Mouse (Mus musculus) liver, embryonic 14.5 days (tissue): ENCODE results near the gene Tmem238. TPM values are rescaled to one million over a fixed set of nuclear protein-coding genes. Genes with fewer than 3 reads are reported as not detected.
A peak's percentile ranks its signal among the peaks of the same experiment; 100 is the strongest.
"Not testable (repeated sequence)": the region's sequence is repeated elsewhere in the genome, so short reads cannot be mapped to it uniquely, and the experiment has no call there.

Source experiments
- ATAC-seq: fragments of 200-750 bp; cut with Nextera tagmentation; 2 replicates; pipeline ENCODE4 v1.8.0; 2017; ENCODE audit warnings: moderate number of reproducible peaks, mild to moderate bottlenecking, moderate library complexity; ENCODE audit not compliant: insufficient read depth
- DNase-seq, 3 experiments: peaks; one replicate each; pipeline ENCODE4 v3.0.0-alpha.2; 2012 to 2013; ENCODE audit warnings: low read depth in 3 of 3, low spot score in 3 of 3
- H3K27ac ChIP-seq: fragments of 300-500 bp; sonication (generic); 2 replicates; pipeline ENCODE4 v1.5.1; 2014; ENCODE audit warnings: moderate library complexity, mild to moderate bottlenecking, control low read depth, inconsistent platforms
- H3K27me3 ChIP-seq: fragments of 300-500 bp; sonication (generic); 2 replicates; pipeline ENCODE4 v1.6.1; 2014; ENCODE audit warnings: mild to moderate bottlenecking, low read length, moderate library complexity; ENCODE audit not compliant: control insufficient read depth, insufficient read depth
- H3K36me3 ChIP-seq: fragments of 300-500 bp; sonication (generic); replicated peaks from 2 replicates; pipeline ENCODE4 v1.6.1; 2014; ENCODE audit warnings: low read depth; ENCODE audit not compliant: control insufficient read depth, insufficient read depth
- H3K4me1 ChIP-seq, 2 experiments: fragments of 200-500 bp in 1 of 2; fragments of 300-500 bp in 1 of 2; sonication (generic) in 1 of 2; replicated peaks; 2 replicates each; pipeline ENCODE4 v1.6.1; 2012 to 2014; ENCODE audit warnings: antibody characterized with exemption in 1 of 2, inconsistent platforms in 1 of 2, low read length in 1 of 2; ENCODE audit not compliant: control insufficient read depth in 2 of 2, insufficient read depth in 2 of 2
- H3K4me2 ChIP-seq: fragments of 300-500 bp; sonication (generic); 2 replicates; pipeline ENCODE4 v1.6.1; 2014; ENCODE audit warnings: low read depth, mild to moderate bottlenecking, control low read depth, moderate library complexity
- H3K4me3 ChIP-seq, 2 experiments: fragments of 200-500 bp in 1 of 2; fragments of 300-500 bp in 1 of 2; sonication (generic) in 1 of 2; 2 replicates each; pipeline ENCODE4 v1.5.1; 2012 to 2014; ENCODE audit warnings: low read depth in 2 of 2, low read length in 2 of 2, mild to moderate bottlenecking in 2 of 2, control low read depth in 1 of 2, inconsistent platforms in 1 of 2, moderate library complexity in 1 of 2; ENCODE audit not compliant: insufficient read depth in 1 of 2
- H3K9ac ChIP-seq: fragments of 300-500 bp; sonication (generic); replicated peaks from 2 replicates; pipeline ENCODE4 v1.6.1; 2014; ENCODE audit warnings: mild to moderate bottlenecking, control low read depth, moderate library complexity
- H3K9me3 ChIP-seq: fragments of 300-500 bp; sonication (generic); 2 replicates; pipeline ENCODE4 v1.6.1; 2016; ENCODE audit warnings: low read length, mixed read lengths; ENCODE audit not compliant: control insufficient read depth
- CTCF ChIP-seq: IDR thresholded peaks from 2 replicates; pipeline ENCODE4 v1.5.1; 2016; ENCODE audit warnings: antibody characterized with exemption, low read depth, control low read depth
- EP300 ChIP-seq: IDR thresholded peaks from 2 replicates; pipeline ENCODE4 v1.6.1; 2016; ENCODE audit warnings: antibody characterized with exemption, low read depth
- WGBS: fragments of 180-500 bp; shearing (Covaris S2); extraction: QIAGEN DNeasy Blood & Tissue Kit; methylation state at CpG from one replicate; pipeline ENCODE4 v1.1.7; 2014; ENCODE audit not compliant: insufficient replicate concordance; 5-methylcytosine and 5-hydroxymethylcytosine counted together
- polyA plus RNA-seq, 2 experiments: library from polyadenylated mRNA; depleted of rRNA in 1 of 2; stranded (reverse) in 1 of 2; unstranded in 1 of 2; fragments of >200 nt; fragmentation: Nextera tagmentation in 1 of 2; extraction: Ambion mirVana in 1 of 2; gene quantifications; 2 replicates each; pipeline versions ENCODE4 v1.2.1 to v1.2.3; 2012 to 2014

Gene Tmem238
- polyA plus RNA-seq, 2 experiments, result 5.8 to 7.5 TPM

GRCm38 (mm10) chr7:4813105-4813791 is 23.8 kb upstream of the Tmem238 start:
- WGBS, result 13% methylated on average over 8 of the region's 8 CpGs
- peak overlapping the region; percentile 100 for H3K4me3 ChIP-seq
- H3K27ac ChIP-seq, result peak overlapping the region; percentile 82
- H3K4me1 ChIP-seq, result peaks cover 26 to 27% of the 10 kb centered on the region in 2 experiments
- no peak for TF ChIP-seq EP300
- TF ChIP-seq CTCF, result no peak
- no peaks in the 10 kb centered on the region for H3K27me3 ChIP-seq
- H3K9me3 ChIP-seq, result no peaks in the 10 kb centered on the region
- H3K36me3 ChIP-seq, result peaks cover 31% of the 10 kb centered on the region
- peak overlapping the region; percentile 81 for H3K9ac ChIP-seq
- DNase-seq (no peak), ATAC-seq (no peak)
- peak overlapping the region; percentile 77 for H3K4me2 ChIP-seq

DNA sequence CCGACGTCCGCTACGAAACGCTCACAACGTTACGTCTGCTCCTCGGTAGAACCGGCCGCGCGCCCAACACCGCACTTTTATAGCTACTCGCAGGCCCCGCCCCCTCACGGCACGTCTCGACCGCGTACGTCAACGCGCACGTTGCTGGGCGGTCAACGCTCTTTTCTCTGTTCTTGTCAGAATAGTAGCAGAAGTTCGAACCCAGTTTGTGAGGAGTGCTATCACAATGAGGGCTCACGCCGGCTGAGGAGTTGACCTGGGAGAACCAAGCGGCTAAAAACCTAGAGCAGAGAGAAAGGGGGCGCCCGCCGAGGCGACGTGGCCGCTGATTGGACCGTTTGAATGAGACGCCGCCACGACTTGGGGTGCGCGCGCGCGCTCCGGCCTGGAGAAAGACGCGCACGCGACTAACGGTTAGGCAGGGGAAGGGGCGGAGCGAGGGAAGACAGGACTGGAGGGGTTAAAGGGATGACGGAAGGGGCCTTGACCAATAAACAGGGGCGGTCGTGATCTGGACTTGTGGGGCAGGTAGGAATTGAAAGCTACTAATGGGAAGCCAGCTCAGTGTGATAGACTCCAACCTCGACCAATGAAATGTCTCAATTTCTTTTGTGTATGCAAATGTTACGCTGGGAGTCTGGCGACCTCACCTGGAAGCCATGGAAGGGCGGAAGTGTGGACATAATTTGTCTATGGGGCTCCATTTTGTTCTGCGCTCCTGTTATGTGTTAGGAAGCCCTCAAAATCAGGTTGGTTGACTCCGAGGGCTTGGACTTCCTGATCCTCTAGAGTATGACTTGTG is 23.0 kb upstream of the Tmem238 start, which contains the start of gene Ube2s:
Ube2s (minus strand) TSS at position 288 of the 802 bp plus-strand sequence.
- DNase-seq (peak; percentile 99 to 100 (median 100)), ATAC-seq (peak; percentile 96)
- Histone ChIP-seq H3K4me2 (peak within 1 kb of the TSS; percentile 98), H3K9ac (peak within 1 kb of the TSS; percentile 95), H3K27ac (peak within 1 kb of the TSS; percentile 82), H3K4me1 (peaks cover 29 to 30% of the 10 kb centered on the region in 2 experiments), H3K36me3 (peaks cover 35% of the 10 kb centered on the region), H3K9me3 (no peaks in the 10 kb centered on the region), H3K4me3 (peak within 1 kb of the TSS; percentile 100), H3K27me3 (no peaks in the 10 kb centered on the region)
- peak; percentile 50 for TF ChIP-seq CTCF
- TF ChIP-seq EP300, result peak; percentile 59
- WGBS, result under 1% methylated on average over 62 of the region's 62 CpGs

DNA sequence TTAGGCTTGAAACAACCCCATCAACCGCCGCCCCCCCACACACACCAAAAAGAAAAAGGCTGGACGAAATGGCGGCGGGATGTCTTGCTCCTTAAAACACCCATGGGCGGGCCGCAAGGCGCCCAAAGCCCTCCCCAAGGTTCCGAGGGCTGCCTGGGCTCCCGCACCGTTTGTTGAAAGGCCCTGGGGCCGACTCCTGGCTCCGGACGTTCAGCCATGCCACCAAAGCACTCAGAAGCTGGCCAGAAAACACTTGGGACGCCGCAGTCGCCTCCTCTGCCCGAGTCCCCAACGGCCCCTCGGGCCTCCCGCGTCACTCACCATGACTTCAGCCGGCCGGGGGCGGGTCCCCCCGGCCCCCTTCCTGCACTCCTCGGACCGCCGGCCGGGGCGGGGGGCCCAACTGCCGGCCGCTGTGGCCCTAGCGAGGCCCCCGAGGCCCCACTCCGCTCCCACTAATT is 22.4 kb upstream of the Tmem238 start:
- Histone ChIP-seq H3K4me2 (peak overlapping the region; percentile 98), H3K36me3 (peaks cover 42% of the 10 kb centered on the region), H3K27me3 (no peaks in the 10 kb centered on the region), H3K9me3 (no peaks in the 10 kb centered on the region), H3K4me1 (peaks cover 35 to 36% of the 10 kb centered on the region in 2 experiments), H3K27ac (peak overlapping the region; percentile 82), H3K4me3 (peak overlapping the region; percentile 100), H3K9ac (peak overlapping the region; percentile 95)
- under 1% methylated on average over 23 of the region's 36 CpGs for WGBS
- TF ChIP-seq CTCF, result no peak
- ATAC-seq, result peak; percentile 9; the same call in 1 of the 2 replicates
- DNase-seq, result no peak

DNA sequence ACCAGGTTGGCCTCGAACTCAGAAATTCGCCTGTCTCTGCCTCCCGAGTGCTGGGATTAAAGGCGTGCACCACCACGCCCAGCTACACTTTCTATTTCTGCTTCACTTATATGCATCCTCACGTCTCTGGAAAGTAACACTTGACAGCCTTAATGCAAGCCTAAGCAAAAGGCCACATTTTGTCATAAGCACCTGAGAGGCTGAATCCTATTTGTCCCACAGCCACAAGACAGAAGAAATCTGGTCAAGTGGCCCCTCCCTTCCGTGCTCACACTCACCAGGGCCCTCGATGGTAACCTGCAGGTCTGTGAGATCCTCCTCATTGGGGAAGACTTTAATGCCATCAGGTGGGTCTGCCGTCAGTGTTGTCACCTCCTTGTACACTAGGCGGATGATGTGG is 21.7 kb upstream of the Tmem238 start:
- not testable (repeated sequence) for ATAC-seq, H3K27me3 ChIP-seq, DNase-seq, H3K9me3 ChIP-seq
- H3K9ac ChIP-seq, result peak overlapping the region; percentile 95
- peaks cover 49% of the 10 kb centered on the region for H3K36me3 ChIP-seq
- peak overlapping the region; percentile 98 for H3K4me2 ChIP-seq
- 11% methylated on average over 10 of the region's 10 CpGs for WGBS
- peaks cover 39 to 40% of the 10 kb centered on the region in 2 experiments for H3K4me1 ChIP-seq
- H3K27ac ChIP-seq, result peak overlapping the region; percentile 82
- H3K4me3 ChIP-seq, result peak overlapping the region; percentile 100

DNA sequence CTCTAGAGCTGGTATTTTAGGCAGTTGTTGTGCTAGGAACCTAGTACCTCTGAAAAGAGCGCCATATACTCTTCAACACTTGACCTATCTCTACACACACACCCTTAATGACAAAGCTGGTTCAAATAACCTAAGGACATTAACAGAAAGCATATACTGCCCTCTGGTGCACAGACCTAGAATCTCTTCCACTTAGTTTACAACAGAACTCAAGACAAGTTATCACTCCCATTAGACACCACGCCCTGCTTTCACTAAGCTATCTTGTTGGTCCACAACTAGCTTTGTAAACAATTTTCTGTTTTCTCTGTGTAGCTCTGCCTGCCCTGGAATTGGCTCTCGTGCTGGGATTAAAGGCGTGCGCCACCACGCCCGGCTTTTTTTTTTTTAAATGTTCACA is 17.3 kb upstream of the Tmem238 start:
- Histone ChIP-seq H3K36me3 (peaks cover 69% of the 10 kb centered on the region), H3K9me3 (no peaks in the 10 kb centered on the region), H3K27ac (peak overlapping the region; percentile 81), H3K4me3 (no peak overlapping the region), H3K27me3 (no peaks in the 10 kb centered on the region), H3K4me1 (peaks cover 33% of the 10 kb centered on the region in 2 experiments), H3K4me2 (peak overlapping the region; percentile 41), H3K9ac (no peak overlapping the region)
- DNase-seq (peak; percentile 76 to 89 (median 84)), ATAC-seq (peak; percentile 81)
- 32% methylated on average over 7 of the region's 7 CpGs for WGBS
- TF ChIP-seq CTCF (peak; percentile 72), EP300 (peak; percentile 54; the same call in 1 of the 2 replicates)
